Mouse (Mus musculus): ENCODE data around the gene Emilin3. TPM values are rescaled to one million over a fixed set of nuclear protein-coding genes. Genes with fewer than 3 reads are reported as not detected.
A peak's percentile ranks its signal among the peaks of the same experiment; 100 is the strongest.

Gene Emilin3
- polyA plus RNA-seq, 1 experiment from 2014 or later = 0.36 TPM

DNA sequence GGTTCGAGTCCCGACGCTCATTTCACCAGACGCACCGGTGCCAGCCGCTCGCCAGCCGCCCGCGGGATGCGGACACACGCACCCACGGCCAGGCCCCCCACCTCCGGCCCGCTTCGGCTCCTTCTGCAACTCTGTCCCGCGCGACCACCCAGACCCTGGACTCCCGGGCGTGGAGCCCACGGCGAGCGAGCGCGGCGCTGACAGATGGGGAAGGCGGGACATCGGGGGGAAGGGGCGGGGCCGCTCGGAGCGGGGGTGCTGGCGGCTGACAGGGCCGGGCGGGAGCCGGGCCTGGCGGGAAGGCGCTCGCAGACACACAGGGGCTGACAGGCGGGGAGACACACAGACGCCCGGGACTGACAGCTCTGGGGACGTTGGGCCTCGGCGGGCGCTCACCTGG lies 39.7 kb downstream of the Emilin3 start:
- Histone ChIP-seq H3K27me3 (replicated peaks; ENCODE audit: insufficient read depth, low read length) (no peaks in the 10 kb centered on the region), H3K9me3 (ENCODE audit: low read length) (no peaks in the 10 kb centered on the region), H3K9ac (replicated peaks; ENCODE audit: low read depth) (peak overlapping the region; percentile 93), H3K4me2 (replicated peaks; ENCODE audit: low read depth, low read length) (peak overlapping the region; percentile 76), H3K36me3 (ENCODE audit: insufficient read depth, low read length) (no peaks in the 10 kb centered on the region), H3K4me3 (ENCODE audit: low read depth, low read length) (peak overlapping the region; percentile 94), H3K27ac (ENCODE audit: low read length) (peak overlapping the region; percentile 98), H3K4me1 (ENCODE audit: insufficient read depth, low read depth, low read length) (no peaks in the 10 kb centered on the region)
- DNase-seq (ENCODE audit: low spot score) (peak; percentile 71), ATAC-seq (peak; percentile 88)
- TF ChIP-seq CTCF (IDR thresholded peaks at IDR 0.05) (no peak), EP300 (IDR thresholded peaks at IDR 0.05) (no peak)
- WGBS = under 1% methylated on average over 33 of the region's 47 CpGs

DNA sequence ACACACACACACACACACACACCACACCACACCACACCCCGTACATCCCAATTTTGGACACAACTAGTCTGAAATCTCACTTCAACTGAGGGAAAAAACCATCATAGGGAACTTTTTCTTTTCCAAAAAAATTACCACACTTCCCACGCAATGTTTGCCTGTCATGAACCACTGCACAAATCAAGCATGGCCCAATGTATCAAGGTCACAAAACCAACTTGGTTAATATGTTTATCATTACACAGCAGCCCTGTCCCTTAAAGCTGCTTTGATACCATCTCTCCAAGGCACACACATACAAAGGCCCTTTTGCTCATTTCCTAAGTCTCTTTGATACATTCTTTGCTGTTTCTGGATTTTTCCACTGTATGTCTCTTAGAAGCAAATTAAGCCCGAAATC lies 40.8 kb downstream of the Emilin3 start:
- Histone ChIP-seq H3K27ac (ENCODE audit: low read length) (no peak overlapping the region), H3K27me3 (replicated peaks; ENCODE audit: insufficient read depth, low read length) (no peaks in the 10 kb centered on the region), H3K4me3 (ENCODE audit: low read depth, low read length) (peak overlapping the region; percentile 6; the same call in 1 of the 2 replicates), H3K4me1 (ENCODE audit: insufficient read depth, low read depth, low read length) (no peaks in the 10 kb centered on the region), H3K9me3 (ENCODE audit: low read length) (no peaks in the 10 kb centered on the region), H3K36me3 (ENCODE audit: insufficient read depth, low read length) (no peaks in the 10 kb centered on the region), H3K9ac (replicated peaks; ENCODE audit: low read depth) (no peak overlapping the region; the same call in 1 of the 2 replicates), H3K4me2 (replicated peaks; ENCODE audit: low read depth, low read length) (peak overlapping the region; percentile 23; the same call in 1 of the 2 replicates)
- no peak for DNase-seq (ENCODE audit: low spot score)
- no peak for TF ChIP-seq CTCF (IDR thresholded peaks at IDR 0.05)
- TF ChIP-seq EP300 (IDR thresholded peaks at IDR 0.05) = no peak
- WGBS = 68% methylated on average over 3 of the region's 3 CpGs
- ATAC-seq = no peak

DNA sequence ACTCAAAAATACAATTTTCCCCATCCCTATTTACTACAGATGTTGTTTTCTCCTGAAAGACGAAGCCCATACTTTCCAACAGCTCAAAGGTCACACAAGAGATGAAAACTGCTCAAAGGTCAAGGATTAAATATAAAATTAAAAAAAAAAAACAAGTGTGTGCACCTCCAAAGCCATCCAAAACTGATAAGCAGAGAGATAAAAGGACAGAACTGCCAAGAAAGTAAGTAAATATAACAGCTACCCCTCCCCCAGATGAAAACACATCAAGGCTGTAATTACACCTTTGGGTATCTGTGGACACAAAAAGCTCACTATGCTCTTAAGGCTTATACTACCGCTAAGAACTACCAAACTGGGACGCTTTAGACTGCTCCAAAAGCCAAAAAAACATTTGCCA lies 42.7 kb downstream of the Emilin3 start:
- Histone ChIP-seq H3K9ac (replicated peaks; ENCODE audit: low read depth) (no peak overlapping the region), H3K4me3 (ENCODE audit: low read depth, low read length) (no peak overlapping the region), H3K9me3 (ENCODE audit: low read length) (no peaks in the 10 kb centered on the region), H3K4me1 (ENCODE audit: insufficient read depth, low read depth, low read length) (no peaks in the 10 kb centered on the region), H3K27me3 (replicated peaks; ENCODE audit: insufficient read depth, low read length) (no peaks in the 10 kb centered on the region), H3K4me2 (replicated peaks; ENCODE audit: low read depth, low read length) (no peak overlapping the region), H3K36me3 (ENCODE audit: insufficient read depth, low read length) (no peaks in the 10 kb centered on the region), H3K27ac (ENCODE audit: low read length) (no peak overlapping the region)
- no peak for TF ChIP-seq CTCF (IDR thresholded peaks at IDR 0.05)
- TF ChIP-seq EP300 (IDR thresholded peaks at IDR 0.05) = no peak
- ATAC-seq (no peak), DNase-seq (ENCODE audit: low spot score) (no peak)
- 77% methylated on average over 3 of the region's 3 CpGs for WGBS

DNA sequence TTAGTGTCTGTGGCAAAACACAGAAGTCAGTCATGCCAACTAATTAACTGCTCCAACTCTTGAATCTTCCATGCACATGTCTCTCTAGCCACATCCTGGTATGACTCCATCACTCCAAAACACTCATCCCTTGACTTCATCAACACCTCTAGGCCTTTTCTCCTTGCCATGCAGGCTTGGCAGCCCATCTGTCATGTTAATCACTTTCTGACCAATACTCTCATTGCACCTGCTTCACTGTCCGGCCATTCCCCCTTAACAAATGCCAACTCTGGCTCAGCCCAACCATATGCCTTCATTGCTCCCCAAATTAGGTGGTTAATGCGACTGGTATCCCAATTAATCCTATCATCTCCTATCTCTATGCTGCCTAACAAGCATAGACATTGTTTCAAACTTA lies 46.9 kb downstream of the Emilin3 start:
- Histone ChIP-seq H3K36me3 (ENCODE audit: insufficient read depth, low read length) (no peaks in the 10 kb centered on the region), H3K27me3 (replicated peaks; ENCODE audit: insufficient read depth, low read length) (no peaks in the 10 kb centered on the region), H3K4me2 (replicated peaks; ENCODE audit: low read depth, low read length) (no peak overlapping the region), H3K27ac (ENCODE audit: low read length) (no peak overlapping the region), H3K9ac (replicated peaks; ENCODE audit: low read depth) (no peak overlapping the region), H3K9me3 (ENCODE audit: low read length) (no peaks in the 10 kb centered on the region), H3K4me3 (ENCODE audit: low read depth, low read length) (no peak overlapping the region), H3K4me1 (ENCODE audit: insufficient read depth, low read depth, low read length) (no peaks in the 10 kb centered on the region)
- DNase-seq (ENCODE audit: low spot score) (no peak), ATAC-seq (no peak)
- 89% methylated on average over 2 of the region's 2 CpGs for WGBS
- TF ChIP-seq EP300 (IDR thresholded peaks at IDR 0.05) = no peak
- no peak for TF ChIP-seq CTCF (IDR thresholded peaks at IDR 0.05)

DNA sequence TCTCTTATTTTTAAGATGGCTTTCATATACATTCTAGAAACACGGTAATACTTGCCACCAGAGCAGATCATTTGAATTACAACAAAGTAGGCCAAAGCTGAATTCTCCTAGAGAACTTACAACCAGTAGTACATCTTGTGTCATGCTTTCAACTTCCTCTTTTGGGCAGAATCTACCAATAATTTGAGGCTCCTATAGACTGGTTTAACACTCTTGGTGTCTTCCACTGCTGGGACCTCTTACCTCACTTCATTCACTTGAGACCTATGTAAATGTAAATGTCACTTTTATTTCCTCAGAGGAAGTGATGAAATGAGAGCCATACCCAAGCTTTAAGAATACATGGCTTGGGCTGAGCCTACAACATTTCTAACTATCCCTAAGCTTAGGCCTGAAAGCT lies 48.0 kb downstream of the Emilin3 start:
- H3K9ac ChIP-seq (replicated peaks; ENCODE audit: low read depth) = no peak overlapping the region
- no peaks in the 10 kb centered on the region for H3K36me3 ChIP-seq (ENCODE audit: insufficient read depth, low read length)
- H3K9me3 ChIP-seq (ENCODE audit: low read length) = no peaks in the 10 kb centered on the region
- no peak overlapping the region for H3K27ac ChIP-seq (ENCODE audit: low read length)
- H3K4me3 ChIP-seq (ENCODE audit: low read depth, low read length) = no peak overlapping the region
- no peaks in the 10 kb centered on the region for H3K4me1 ChIP-seq (ENCODE audit: insufficient read depth, low read depth, low read length)
- ATAC-seq (no peak), DNase-seq (ENCODE audit: low spot score) (no peak)
- H3K27me3 ChIP-seq (replicated peaks; ENCODE audit: insufficient read depth, low read length) = no peaks in the 10 kb centered on the region
- TF ChIP-seq EP300 (IDR thresholded peaks at IDR 0.05) (no peak), CTCF (IDR thresholded peaks at IDR 0.05) (no peak)
- WGBS = 84% methylated on average over 1 of the region's 1 CpGs
- no peak overlapping the region for H3K4me2 ChIP-seq (replicated peaks; ENCODE audit: low read depth, low read length)

DNA sequence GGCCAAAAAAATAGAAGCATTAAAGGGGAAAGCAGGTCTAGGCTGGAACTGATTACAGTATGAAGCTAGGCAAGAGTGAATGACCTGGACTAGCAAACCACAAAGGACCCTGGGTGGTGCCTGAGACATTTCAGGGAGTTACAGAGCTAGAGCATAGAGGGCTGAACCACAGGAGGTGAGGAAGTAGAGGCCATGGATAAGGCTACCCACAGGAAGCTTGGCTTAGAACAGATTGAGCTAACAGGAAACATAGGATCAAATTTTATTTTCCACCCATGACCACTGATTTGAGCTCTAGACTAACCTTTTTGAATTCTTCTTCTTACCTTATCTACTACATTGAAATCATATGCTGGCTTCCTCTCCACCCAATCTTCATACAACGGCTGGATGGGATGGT lies 51.8 kb downstream of the Emilin3 start:
- Histone ChIP-seq H3K4me3 (ENCODE audit: low read depth, low read length) (no peak overlapping the region), H3K9me3 (ENCODE audit: low read length) (no peaks in the 10 kb centered on the region), H3K27me3 (replicated peaks; ENCODE audit: insufficient read depth, low read length) (no peaks in the 10 kb centered on the region), H3K9ac (replicated peaks; ENCODE audit: low read depth) (no peak overlapping the region), H3K4me1 (ENCODE audit: insufficient read depth, low read depth, low read length) (no peaks in the 10 kb centered on the region), H3K4me2 (replicated peaks; ENCODE audit: low read depth, low read length) (no peak overlapping the region), H3K36me3 (ENCODE audit: insufficient read depth, low read length) (no peaks in the 10 kb centered on the region), H3K27ac (ENCODE audit: low read length) (no peak overlapping the region)
- ATAC-seq (no peak), DNase-seq (ENCODE audit: low spot score) (no peak)
- TF ChIP-seq CTCF (IDR thresholded peaks at IDR 0.05) (no peak), EP300 (IDR thresholded peaks at IDR 0.05) (no peak)
- WGBS = 49% methylated on average over 1 of the region's 1 CpGs

Other genes starting within 250 kb of the Emilin3 start
- 34.8 and 36.4 TPM in 2 replicates for gene Plcg1, start 181.0 kb downstream of the Emilin3 start, polyA plus RNA-seq (2015; fragmentation: Nextera tagmentation; extraction: Ambion mirVana)
- 7.2 and 10.9 TPM in 2 replicates for gene Zhx3, start 39.3 kb downstream of the Emilin3 start, polyA plus RNA-seq (2015; fragmentation: Nextera tagmentation; extraction: Ambion mirVana)
- gene Lpin3, start 31.7 kb downstream of the Emilin3 start, polyA plus RNA-seq (2015; fragmentation: Nextera tagmentation; extraction: Ambion mirVana) = 3.2 and 4.5 TPM in 2 replicates
- gene Chd6, start 196.7 kb upstream of the Emilin3 start, polyA plus RNA-seq (2015; fragmentation: Nextera tagmentation; extraction: Ambion mirVana) = 21.8 and 22.2 TPM in 2 replicates